Mouse (Mus musculus): Measurements from ENCODE around the gene Dock9. TPM values are rescaled to one million over a fixed set of nuclear protein-coding genes. Genes with fewer than 3 reads are reported as not detected.
A peak's percentile ranks its signal among the peaks of the same experiment; 100 is the strongest.

Gene Dock9
- polyA plus RNA-seq, 1 experiment from 2014 or later, result 11.2 TPM

DNA sequence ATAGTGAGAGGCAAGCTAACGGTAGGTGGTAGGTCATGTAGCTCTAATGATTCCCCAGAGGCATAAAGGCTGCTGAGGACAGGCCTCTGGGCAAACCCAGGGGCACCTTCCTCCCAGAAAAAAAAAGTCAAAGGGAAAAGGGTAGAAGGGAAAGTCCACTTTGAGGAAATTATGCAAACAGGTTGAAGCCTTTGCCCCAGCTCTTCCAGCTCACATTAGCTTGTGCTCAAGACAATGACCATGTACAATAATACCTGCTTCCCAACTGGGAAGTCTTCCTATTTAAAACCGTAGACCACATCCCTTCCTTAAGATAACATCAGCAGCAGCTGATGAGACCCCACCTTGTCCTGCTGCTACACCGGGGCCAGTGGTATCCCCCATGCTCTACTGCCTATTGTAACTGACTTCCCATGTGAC lies 91.1 kb downstream of the Dock9 start:
- 87% methylated on average over 3 of the region's 3 CpGs for WGBS
- no peak for DNase-seq
- no peaks in the 10 kb centered on the region for H3K27me3 ChIP-seq (ENCODE audit: control insufficient read depth, insufficient read depth, low read length)
- no peak for ATAC-seq (ENCODE audit: low FRiP score, low TSS enrichment)
- H3K4me1 ChIP-seq (ENCODE audit: control insufficient read depth, insufficient read depth, low read length), result peaks cover 10% of the 10 kb centered on the region
- no peaks in the 10 kb centered on the region for H3K36me3 ChIP-seq (ENCODE audit: control insufficient read depth, insufficient read depth, low read length)
- no peak overlapping the region for H3K4me2 ChIP-seq (ENCODE audit: low read length)
- H3K4me3 ChIP-seq (replicated peaks; ENCODE audit: low read depth, low read length), result no peak overlapping the region
- no peaks in the 10 kb centered on the region for H3K9me3 ChIP-seq (ENCODE audit: control insufficient read depth, low read length)
- no peak overlapping the region for H3K9ac ChIP-seq (replicated peaks; ENCODE audit: low read length)
- no peak overlapping the region for H3K27ac ChIP-seq (replicated peaks; ENCODE audit: low read depth, low read length)

DNA sequence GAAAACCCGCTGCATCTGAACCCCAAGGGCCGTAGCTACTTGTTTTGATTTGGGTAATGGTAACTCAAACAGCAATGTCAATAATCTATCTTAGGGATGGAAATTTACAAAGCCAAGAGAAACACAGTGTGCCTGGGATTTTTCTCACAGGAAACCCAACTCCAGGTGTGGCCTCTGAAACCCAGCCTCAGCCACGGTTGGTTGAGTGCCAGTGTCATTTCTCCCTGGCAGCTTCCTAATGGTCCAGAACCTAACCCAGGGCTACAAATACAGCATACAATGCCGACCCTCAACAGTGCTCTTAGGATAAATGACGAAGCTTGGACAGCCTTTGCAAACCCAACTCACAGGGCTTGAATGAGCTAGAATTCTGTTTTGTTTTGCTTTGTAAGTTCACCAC lies 92.0 kb downstream of the Dock9 start:
- no peak overlapping the region for H3K9ac ChIP-seq (replicated peaks; ENCODE audit: low read length)
- no peak overlapping the region for H3K4me2 ChIP-seq (ENCODE audit: low read length)
- H3K27me3 ChIP-seq (ENCODE audit: control insufficient read depth, insufficient read depth, low read length), result no peaks in the 10 kb centered on the region
- no peak overlapping the region for H3K27ac ChIP-seq (replicated peaks; ENCODE audit: low read depth, low read length)
- H3K4me3 ChIP-seq (replicated peaks; ENCODE audit: low read depth, low read length), result no peak overlapping the region
- ATAC-seq (ENCODE audit: low FRiP score, low TSS enrichment) (no peak), DNase-seq (no peak)
- peaks cover 10% of the 10 kb centered on the region for H3K4me1 ChIP-seq (ENCODE audit: control insufficient read depth, insufficient read depth, low read length)
- no peaks in the 10 kb centered on the region for H3K36me3 ChIP-seq (ENCODE audit: control insufficient read depth, insufficient read depth, low read length)
- no peaks in the 10 kb centered on the region for H3K9me3 ChIP-seq (ENCODE audit: control insufficient read depth, low read length)
- 78% methylated on average over 5 of the region's 5 CpGs for WGBS

DNA sequence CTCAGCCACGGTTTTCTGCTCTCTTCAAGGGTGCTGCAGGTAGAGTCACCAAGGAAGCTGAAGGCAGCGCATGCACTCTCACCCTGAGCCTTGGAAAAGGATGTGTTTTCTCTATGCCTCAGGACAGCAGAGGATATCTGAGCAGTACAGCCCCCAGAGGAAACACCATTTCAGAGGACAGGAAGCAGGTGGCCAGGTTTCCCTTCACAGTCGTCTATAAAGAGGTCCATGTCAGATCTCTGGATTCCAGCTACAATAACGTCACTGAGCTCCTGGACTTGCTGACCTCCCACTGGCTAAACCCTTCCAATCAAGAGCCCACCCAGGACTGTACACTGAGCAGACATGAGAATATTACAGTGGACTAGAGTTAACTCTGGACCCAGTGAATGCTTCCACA lies 95.1 kb downstream of the Dock9 start:
- no peak overlapping the region for H3K9ac ChIP-seq (replicated peaks; ENCODE audit: low read length)
- 70% methylated on average over 4 of the region's 4 CpGs for WGBS
- H3K36me3 ChIP-seq (ENCODE audit: control insufficient read depth, insufficient read depth, low read length), result no peaks in the 10 kb centered on the region
- H3K4me2 ChIP-seq (ENCODE audit: low read length), result no peak overlapping the region
- H3K4me1 ChIP-seq (ENCODE audit: control insufficient read depth, insufficient read depth, low read length), result peaks cover 15% of the 10 kb centered on the region
- H3K27ac ChIP-seq (replicated peaks; ENCODE audit: low read depth, low read length), result no peak overlapping the region
- H3K9me3 ChIP-seq (ENCODE audit: control insufficient read depth, low read length), result no peaks in the 10 kb centered on the region
- no peak overlapping the region for H3K4me3 ChIP-seq (replicated peaks; ENCODE audit: low read depth, low read length)
- DNase-seq, result no peak
- H3K27me3 ChIP-seq (ENCODE audit: control insufficient read depth, insufficient read depth, low read length), result no peaks in the 10 kb centered on the region
- no peak for ATAC-seq (ENCODE audit: low FRiP score, low TSS enrichment)

- H3K9me3 ChIP-seq (ENCODE audit: control insufficient read depth, low read length), result no peaks in the 10 kb centered on the region
- no peak overlapping the region for H3K9ac ChIP-seq (replicated peaks; ENCODE audit: low read length)
- H3K27me3 ChIP-seq (ENCODE audit: control insufficient read depth, insufficient read depth, low read length), result no peaks in the 10 kb centered on the region
- H3K27ac ChIP-seq (replicated peaks; ENCODE audit: low read depth, low read length), result no peak overlapping the region
- ATAC-seq (ENCODE audit: low FRiP score, low TSS enrichment) (no peak), DNase-seq (no peak)
- H3K36me3 ChIP-seq (ENCODE audit: control insufficient read depth, insufficient read depth, low read length), result no peaks in the 10 kb centered on the region
- H3K4me3 ChIP-seq (replicated peaks; ENCODE audit: low read depth, low read length), result no peak overlapping the region
- peaks cover 18% of the 10 kb centered on the region for H3K4me1 ChIP-seq (ENCODE audit: control insufficient read depth, insufficient read depth, low read length)
- no peak overlapping the region for H3K4me2 ChIP-seq (ENCODE audit: low read length)
- 88% methylated on average over 1 of the region's 1 CpGs for WGBS
Observed at GRCm38 (mm10) chr14:121700013-121700412, 97.6 kb downstream of the Dock9 start.

- Histone ChIP-seq H3K36me3 (ENCODE audit: control insufficient read depth, insufficient read depth, low read length) (no peaks in the 10 kb centered on the region), H3K9ac (replicated peaks; ENCODE audit: low read length) (peak overlapping the region; percentile 44), H3K4me1 (ENCODE audit: control insufficient read depth, insufficient read depth, low read length) (peaks cover 18% of the 10 kb centered on the region), H3K4me2 (ENCODE audit: low read length) (peak overlapping the region; percentile 54), H3K4me3 (replicated peaks; ENCODE audit: low read depth, low read length) (peak overlapping the region; percentile 23; the same call in 1 of the 2 replicates), H3K27me3 (ENCODE audit: control insufficient read depth, insufficient read depth, low read length) (no peaks in the 10 kb centered on the region), H3K27ac (replicated peaks; ENCODE audit: low read depth, low read length) (peak overlapping the region; percentile 58; the same call in 1 of the 2 replicates), H3K9me3 (ENCODE audit: control insufficient read depth, low read length) (no peaks in the 10 kb centered on the region)
- DNase-seq (no peak), ATAC-seq (ENCODE audit: low FRiP score, low TSS enrichment) (no peak)
- 11% methylated on average over 7 of the region's 7 CpGs for WGBS
Observed at GRCm38 (mm10) chr14:121698620-121698950, 99.1 kb downstream of the Dock9 start.

DNA sequence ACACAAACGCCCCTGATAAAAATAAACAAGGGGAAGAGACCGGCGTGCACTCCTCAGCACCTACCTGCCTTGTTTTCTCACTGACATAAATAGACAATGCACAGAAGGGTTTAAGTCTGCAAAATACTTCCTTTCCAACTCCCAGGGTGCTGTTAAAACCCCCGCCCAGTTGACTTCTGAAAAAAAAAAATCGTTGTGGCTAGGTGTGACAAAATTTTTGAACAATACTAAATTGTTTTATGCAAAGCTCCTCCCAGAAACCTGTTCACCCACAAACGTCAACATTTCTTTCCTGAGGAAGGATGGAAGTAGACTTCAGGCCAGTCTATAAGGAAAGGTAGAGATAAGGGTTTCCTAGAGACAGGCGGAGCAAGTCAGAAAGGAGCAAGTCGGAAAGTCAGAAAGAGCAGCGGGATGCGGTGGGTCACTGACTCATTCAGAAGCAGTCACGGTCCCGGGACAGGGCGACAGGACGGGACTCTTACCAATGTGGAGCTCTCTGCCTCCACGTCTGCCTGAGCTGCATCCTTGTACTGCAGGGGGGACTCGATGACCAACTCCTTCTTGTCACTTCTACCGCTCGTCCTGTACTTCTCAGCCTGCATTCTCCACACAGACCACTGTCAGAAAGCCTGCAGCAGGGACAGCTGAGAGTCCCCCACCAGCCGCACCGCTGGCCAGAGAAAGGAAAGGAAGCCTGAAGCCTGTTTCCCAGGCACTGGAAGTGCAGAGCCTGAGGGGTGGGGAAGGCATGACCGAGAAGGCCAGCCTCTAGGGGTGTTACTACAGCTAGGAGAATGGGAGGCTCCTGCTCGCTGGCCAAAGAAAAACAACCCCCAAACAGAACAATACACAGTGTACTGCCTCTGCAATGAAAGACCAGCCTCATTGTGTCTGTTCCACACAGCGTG lies 99.7 kb downstream of the Dock9 start:
- WGBS, result 9% methylated on average over 23 of the region's 23 CpGs
- no peaks in the 10 kb centered on the region for H3K9me3 ChIP-seq (ENCODE audit: control insufficient read depth, low read length)

DNA sequence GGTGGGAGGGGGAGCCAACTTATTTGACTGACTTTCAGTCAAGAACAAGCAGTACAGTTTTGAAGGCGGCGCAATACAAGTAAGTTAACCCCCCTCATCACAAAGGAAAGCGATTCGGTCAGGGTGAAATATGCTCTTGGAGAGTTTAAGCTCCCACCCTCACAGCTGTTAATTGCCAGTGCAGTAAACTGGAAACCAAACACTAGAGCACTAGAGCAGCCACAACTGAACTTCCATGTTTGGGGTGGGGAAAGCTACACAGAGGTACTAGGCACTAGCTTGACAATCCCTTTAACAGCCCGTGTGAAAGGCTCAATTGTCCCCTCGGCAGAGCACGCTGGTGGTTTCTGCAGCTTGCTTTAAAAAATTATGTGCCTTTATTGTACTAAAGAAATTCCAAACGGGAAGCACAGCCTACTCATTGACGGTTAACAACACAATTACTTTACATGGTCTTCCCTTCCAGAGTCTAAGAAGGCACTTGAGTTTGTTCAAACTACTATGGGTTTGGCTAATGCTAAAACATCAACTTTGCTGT lies 100.4 kb downstream of the Dock9 start:
- Histone ChIP-seq H3K9ac (replicated peaks; ENCODE audit: low read length) (no peak overlapping the region; the same call in 1 of the 2 replicates), H3K27me3 (ENCODE audit: control insufficient read depth, insufficient read depth, low read length) (no peaks in the 10 kb centered on the region), H3K4me2 (ENCODE audit: low read length) (peak overlapping the region; percentile 54), H3K9me3 (ENCODE audit: control insufficient read depth, low read length) (no peaks in the 10 kb centered on the region), H3K4me1 (ENCODE audit: control insufficient read depth, insufficient read depth, low read length) (peaks cover 18% of the 10 kb centered on the region), H3K36me3 (ENCODE audit: control insufficient read depth, insufficient read depth, low read length) (no peaks in the 10 kb centered on the region), H3K27ac (replicated peaks; ENCODE audit: low read depth, low read length) (no peak overlapping the region), H3K4me3 (replicated peaks; ENCODE audit: low read depth, low read length) (peak overlapping the region; percentile 23; the same call in 1 of the 2 replicates)
- DNase-seq, result no peak
- no peak for ATAC-seq (ENCODE audit: low FRiP score, low TSS enrichment)
- 26% methylated on average over 9 of the region's 9 CpGs for WGBS

More for the DNA sequence above, 99.7 kb downstream of the Dock9 start:
- ATAC-seq (ENCODE audit: low FRiP score, low TSS enrichment) (peak; percentile 60; the same call in 1 of the 2 replicates), DNase-seq (peak; percentile 65)
- Histone ChIP-seq H3K27ac (replicated peaks; ENCODE audit: low read depth, low read length) (peak overlapping the region; percentile 58), H3K27me3 (ENCODE audit: control insufficient read depth, insufficient read depth, low read length) (no peaks in the 10 kb centered on the region), H3K4me3 (replicated peaks; ENCODE audit: low read depth, low read length) (peak overlapping the region; percentile 23), H3K9ac (replicated peaks; ENCODE audit: low read length) (peak overlapping the region; percentile 44), H3K36me3 (ENCODE audit: control insufficient read depth, insufficient read depth, low read length) (no peaks in the 10 kb centered on the region), H3K4me1 (ENCODE audit: control insufficient read depth, insufficient read depth, low read length) (peaks cover 18% of the 10 kb centered on the region), H3K4me2 (ENCODE audit: low read length) (peak overlapping the region; percentile 54)

DNA sequence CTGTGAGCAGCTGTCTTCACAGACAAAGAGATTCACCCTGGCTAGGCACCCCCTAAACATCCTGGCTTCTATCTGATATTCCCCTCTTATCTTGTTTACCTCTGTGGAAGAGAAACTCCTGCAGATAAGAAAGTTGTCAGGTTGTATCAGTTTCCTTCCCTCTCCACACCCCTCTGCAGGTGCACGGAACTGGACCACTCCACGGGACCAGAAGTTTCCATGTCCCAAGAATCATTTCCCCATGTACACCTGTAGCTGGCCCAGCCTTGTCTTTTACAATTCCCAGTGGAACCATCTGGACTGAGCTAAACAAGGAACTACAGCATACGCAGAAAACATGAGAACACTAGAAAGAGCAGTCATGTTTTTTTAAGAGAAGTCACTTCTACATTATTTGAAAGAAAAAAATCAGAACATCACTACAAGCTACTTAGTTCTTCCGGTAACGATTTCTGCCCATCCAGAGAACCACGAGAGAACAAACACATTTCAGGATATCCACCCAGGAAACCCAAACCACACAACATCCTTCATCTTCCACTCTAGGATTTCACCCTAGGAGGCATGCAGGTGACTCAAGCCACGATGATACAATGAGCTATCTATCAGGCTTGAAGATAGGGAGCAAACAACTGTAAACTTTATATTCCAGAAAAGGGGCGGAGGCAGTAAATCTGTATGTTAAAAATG lies 101.1 kb downstream of the Dock9 start:
- Histone ChIP-seq H3K4me3 (replicated peaks; ENCODE audit: low read depth, low read length) (no peak overlapping the region), H3K27me3 (ENCODE audit: control insufficient read depth, insufficient read depth, low read length) (no peaks in the 10 kb centered on the region), H3K36me3 (ENCODE audit: control insufficient read depth, insufficient read depth, low read length) (no peaks in the 10 kb centered on the region), H3K9me3 (ENCODE audit: control insufficient read depth, low read length) (no peaks in the 10 kb centered on the region), H3K27ac (replicated peaks; ENCODE audit: low read depth, low read length) (no peak overlapping the region), H3K4me1 (ENCODE audit: control insufficient read depth, insufficient read depth, low read length) (peaks cover 18% of the 10 kb centered on the region), H3K4me2 (ENCODE audit: low read length) (peak overlapping the region; percentile 54; the same call in 1 of the 2 replicates), H3K9ac (replicated peaks; ENCODE audit: low read length) (no peak overlapping the region)
- no peak for ATAC-seq (ENCODE audit: low FRiP score, low TSS enrichment)
- DNase-seq, result no peak
- 88% methylated on average over 8 of the region's 8 CpGs for WGBS

Measured in midbrain, embryonic 14.5 days (tissue).